Mouse (Mus musculus): ENCODE measurements around the gene Ptk7.
A peak's percentile ranks its signal among the peaks of the same experiment; 100 is the strongest.
"Not testable (repeated sequence)": the region's sequence is repeated elsewhere in the genome, so short reads cannot be mapped to it uniquely, and the experiment has no call there.

Ptk7 gene

DNA sequence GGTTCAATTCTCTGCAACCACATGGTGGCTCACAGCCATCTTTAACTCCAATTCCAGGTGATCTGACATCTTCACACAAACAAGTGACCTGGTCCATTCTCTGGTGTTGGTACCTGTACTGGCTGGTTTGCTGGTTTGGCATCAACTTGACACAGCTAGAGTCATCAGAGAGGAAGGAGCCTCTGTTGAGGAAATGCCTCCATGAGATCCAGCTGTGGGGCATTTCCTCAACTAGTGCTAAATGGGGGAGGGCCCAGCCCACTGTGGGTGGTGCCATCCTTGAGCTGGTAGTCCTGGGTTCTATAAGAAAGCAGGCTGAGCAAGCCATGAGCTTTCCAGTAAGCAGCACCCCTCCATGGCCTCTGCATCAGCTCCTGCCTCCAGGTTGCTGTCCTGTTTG, 72.0 kb downstream of the Ptk7 start:
- DNase-seq (ENCODE audit: low read depth, low spot score), result not testable (repeated sequence)

DNA sequence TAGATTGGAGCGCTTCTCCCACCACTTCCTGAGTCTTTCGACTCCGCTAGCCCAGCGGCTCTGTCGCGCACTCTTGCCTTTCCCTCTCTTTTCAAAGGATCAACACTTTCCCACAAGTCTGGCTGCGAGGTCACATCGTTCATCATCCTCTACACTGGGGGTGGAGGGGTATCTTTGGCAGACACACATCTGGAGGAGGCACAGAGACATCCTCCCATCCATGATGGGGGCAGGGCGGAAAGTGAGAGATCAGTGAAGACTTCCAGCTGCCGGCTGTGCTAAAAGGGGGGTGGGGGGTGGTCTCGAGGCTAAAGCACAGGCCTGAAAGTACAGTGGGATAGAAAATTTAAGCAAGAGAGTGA, 72.7 kb downstream of the Ptk7 start:
- no peak for DNase-seq (ENCODE audit: low read depth, low spot score)

DNA sequence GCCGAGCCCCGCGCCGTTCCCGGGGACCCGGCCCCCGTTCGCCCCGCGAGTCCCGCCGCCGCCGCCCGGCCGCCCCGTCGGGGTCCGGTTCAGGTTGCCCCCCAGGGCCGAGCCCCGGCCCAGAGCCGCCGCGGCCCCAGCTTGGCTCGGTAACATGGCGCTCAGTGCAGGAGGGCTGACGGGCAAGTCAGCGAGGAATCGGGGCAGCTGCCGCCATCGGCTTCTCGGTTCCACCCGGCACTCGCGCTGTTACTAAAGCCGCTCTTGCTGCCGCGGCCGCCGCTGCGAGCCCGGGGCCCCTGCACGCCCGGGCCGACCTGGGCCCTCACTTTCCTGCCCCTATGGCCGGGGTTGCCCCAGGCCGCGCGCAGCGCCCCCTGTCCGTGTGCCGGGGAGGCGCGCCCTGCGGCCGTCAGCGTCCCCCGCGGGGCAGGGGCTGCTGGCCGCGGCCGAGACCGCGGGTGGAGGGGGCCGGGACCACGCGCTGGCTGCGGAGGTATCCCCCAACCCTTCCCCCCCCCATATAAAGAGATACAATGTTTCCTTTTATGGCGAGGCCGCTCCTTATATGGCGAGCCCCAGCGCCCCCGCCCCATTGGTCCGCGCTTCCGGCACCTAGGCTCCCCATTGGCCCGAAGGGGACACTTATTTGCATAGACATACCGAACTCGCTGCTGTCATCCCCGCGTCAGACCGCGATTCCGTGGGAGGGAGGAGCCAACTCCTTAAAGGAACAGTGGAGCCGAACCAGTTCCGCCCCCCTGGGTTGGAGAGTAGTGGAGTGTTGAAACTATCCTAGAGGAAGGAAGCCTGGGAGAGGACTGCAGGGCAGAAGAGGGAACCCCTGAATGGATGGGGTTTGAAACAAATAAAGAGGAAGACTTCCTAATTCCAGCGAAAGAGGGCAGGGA, 73.4 kb downstream of the Ptk7 start, which contains the start of gene Srf:
Gene Srf, minus strand, starts transcription at position 503 of the 911 bp plus-strand sequence.
- peak; percentile 92 for DNase-seq (ENCODE audit: low read depth, low spot score)

DNA sequence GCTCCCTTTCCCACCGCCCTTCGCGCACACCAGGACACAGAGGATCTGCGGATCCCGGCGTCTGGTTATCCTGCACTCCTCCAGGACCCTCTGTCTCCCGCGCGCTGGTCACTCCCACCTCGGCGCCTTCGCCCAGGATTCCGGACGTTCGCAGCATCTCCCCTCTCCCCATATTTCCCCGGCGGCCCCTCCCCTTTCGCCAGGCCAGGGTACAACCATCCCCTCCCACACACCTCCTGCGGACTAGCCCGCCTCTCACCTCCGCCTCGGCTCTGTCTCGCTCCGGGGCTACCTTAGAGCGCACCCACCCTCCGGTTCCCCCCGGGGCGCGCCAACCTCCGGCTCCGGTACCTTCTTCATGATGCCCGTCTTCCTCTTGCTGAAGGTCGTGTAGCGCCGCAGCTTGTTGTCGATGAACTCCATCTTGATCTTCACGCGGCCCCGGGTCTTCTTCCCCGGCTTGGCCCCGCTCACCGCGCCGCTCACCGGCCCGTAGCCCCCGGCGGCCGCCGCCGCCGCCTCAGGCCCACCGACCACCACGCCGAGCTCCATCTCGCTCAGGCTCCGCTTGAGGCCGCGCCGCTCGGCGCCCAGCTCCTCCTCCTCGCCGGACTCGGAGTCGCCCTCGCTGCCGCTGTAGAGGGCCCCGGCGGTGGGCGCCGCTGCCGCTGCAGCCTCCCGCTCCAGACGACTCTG, 74.2 kb downstream of the Ptk7 start:
- DNase-seq (ENCODE audit: low read depth, low spot score), result no peak

DNA sequence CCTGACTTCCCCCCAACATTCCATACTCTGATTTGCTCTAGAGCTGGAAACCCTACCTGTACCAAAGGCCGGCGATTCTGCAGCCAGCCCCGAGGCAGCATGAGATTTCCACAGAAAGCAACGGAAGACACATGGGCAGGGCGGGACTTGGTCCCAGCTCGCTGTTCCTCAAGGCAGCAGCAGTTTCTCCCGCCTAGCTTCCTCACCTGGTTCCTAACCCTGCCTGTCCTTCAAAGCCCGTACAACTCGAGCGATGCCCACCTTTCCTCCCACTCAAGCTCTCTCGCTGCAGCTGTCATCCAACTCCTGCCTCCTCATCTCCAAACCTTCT, 74.7 kb downstream of the Ptk7 start:
- no peak for DNase-seq (ENCODE audit: low read depth, low spot score)

DNA sequence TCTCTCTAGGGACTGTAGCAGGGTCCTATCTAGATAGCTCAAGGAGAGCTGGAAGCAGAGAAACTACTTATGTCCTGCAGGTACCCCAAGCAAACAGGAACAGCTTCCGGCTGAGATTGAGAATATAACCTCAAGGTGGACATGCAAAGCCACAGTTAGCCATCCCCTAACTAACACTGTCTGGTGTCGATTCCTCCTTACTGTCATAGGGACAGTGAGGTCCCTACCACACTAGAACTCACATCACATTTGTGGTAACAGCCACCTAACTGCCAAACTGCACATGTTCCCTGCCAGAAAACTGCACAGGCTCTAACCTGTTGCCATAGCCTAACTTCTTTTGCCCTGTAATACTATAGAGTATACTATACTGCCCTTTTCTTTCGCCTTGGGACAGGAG, 75.4 kb downstream of the Ptk7 start:
- no peak for DNase-seq (ENCODE audit: low read depth, low spot score)

DNA sequence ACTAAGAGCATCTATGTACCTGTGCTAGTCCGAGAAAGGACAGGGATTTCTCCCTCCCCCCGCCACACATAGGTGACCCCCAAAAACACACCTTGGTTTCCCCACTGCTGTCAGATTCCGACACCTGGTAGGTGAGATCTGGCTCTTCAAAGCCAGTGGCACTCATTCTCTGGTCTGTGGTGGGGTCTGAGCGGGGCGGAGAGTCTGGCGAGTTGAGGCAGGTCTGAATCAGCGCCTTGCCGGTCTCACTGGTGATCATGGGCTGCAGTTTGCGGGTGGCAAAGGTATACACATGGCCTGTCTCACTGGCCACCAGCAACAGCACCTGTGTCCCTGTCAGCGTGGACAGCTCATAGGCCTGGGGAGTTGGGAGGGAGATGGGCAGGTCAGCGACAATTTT, 75.8 kb downstream of the Ptk7 start:
- DNase-seq (ENCODE audit: low read depth, low spot score), result no peak

DNA sequence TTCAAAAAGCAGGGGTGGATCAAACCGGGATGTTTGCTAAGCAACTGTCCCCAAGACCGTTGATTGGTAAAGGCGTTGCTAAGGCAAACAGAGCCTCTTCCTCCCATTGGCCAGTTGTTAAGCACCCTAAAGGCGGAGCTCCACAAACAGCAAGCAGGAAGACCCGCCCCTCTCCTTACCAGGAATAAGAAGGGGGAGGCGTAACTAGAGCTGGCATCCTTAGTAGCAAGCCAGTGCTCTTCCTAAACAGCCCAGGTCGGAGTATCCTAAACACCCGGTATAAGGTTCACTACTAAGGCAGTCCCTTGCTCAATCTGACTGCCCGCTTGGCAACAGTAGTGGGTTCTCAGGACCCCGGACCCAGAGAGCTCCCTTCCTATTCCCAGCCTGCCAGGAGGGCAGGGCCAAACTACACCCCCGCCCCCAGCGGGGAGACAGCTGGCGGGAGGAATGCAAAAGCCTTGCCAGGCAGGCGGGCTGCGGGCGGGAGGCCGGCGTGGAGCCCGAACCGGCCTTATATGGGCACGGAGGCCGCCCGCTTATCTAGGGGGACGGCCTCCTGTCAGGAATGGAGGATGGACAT, 76.4 kb downstream of the Ptk7 start:
- peak; percentile 88 for DNase-seq (ENCODE audit: low read depth, low spot score)

DNA sequence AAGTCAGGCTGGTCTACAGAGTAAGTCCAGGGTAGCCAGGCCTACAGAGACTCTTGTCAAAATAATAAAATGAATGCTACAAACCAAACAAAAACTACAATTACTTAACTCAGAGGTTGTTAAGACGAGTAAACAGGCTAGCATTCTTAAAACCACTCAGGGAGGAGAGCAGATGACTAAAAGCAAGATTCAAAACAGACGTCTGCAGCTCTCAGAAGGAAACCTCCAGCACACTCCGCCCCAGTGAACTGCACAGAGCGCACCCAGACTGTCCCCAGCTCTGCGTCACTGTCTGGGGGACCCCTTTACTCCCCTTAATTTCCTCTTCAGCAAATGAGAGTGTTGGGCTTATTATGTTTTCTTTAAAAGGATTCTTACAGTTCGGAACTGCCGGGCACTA, 77.2 kb downstream of the Ptk7 start:
- no peak for DNase-seq (ENCODE audit: low read depth, low spot score)

DNA sequence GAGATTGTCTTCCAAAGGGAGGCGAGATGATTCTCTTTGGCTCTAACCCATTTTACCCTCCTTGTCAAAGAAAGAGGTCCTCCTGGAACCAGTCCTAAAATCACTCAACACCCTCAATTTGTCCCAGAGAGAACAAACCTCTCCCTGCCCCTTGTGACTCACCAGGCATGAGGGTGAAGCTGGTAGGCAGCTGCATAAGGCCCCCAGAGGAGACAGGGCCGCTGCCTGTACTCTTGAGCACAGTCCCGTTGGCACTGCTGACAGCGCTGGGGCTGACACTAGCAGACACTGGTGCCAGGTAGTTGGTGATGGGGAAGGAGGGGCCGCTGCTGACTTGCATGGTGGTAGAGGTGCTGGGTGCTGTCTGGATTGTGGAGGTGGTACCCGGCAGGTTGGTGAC, 77.9 kb downstream of the Ptk7 start:
- no peak for DNase-seq (ENCODE audit: low read depth, low spot score)

DNA sequence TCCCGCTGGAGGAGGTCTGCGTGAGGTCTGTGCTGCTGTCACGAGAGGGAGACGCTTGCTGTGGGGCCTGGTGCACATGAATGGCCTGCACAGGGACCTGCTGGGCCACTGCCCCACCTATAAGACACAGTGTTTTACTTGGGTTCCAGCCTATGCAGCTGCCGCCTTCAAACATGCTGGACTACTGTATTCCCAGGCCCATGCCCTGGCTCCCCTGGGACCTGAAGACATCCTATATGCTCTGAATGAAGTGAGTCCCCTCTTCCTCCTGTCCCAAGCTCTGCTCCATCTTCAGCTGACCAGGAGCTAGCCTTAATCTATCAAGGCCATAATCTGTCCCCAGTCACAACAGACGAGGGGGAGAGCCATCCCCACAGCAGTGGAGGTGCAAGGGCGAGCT, 78.4 kb downstream of the Ptk7 start:
- no peak for DNase-seq (ENCODE audit: low read depth, low spot score)

DNA sequence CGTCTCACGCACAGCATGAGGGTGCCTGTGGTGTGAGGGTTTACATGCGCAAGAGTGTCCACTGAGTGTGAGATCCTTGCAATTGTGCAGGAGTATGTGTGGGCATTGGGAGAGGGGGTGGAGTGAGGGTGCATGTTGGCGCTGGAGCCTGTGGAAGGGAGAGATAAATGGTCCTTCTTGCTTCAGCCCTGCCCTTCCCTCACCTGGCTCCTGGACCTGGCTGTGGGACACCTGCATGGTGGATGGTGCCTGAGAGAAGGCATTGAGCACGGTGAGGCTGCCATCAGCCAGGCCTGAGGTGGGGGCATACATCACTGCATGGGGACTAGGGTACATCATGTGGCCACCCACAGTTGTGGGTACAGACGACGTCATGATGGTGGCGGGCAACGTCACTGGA, 79.7 kb downstream of the Ptk7 start:
- no peak for DNase-seq (ENCODE audit: low read depth, low spot score)

DNA sequence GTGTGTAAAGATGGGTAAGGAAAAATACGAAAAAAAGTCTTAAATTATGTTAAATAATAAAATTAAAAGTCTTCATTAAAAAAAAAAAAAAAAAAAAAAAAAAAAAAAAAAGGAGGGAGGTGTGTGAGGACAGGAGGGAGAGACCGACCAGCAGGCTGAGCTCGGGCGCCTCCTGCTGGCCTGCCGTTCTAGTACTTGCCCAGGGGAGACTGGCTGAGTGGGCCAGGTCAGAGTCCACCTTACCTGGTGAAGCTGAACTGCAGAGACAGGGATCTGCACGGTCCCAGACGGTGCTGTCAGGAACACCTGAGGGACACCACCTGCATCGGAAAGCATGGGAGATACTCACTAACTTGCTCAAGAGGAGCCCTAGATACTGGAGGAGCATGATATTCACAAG, 80.1 kb downstream of the Ptk7 start:
- DNase-seq (ENCODE audit: low read depth, low spot score), result no peak

DNA sequence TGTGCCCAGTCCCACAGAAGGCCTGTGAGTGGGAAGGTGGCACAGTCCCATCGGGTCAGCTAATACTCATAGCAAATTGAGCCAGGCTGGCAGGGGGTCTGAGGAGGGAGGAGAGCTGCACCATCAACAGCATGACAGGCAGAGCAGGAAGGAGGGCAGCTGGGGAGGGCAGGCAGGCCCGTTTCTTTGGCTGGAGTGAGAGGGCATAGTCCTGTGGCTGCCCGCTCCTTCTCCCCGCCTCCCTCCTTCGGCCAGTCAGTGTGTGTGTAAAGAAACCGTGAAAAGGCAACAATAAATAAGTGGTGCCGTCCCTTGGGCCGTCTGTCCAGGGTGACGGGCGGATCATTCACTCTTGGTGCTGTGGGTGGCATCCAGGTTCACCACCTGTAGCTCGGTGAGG, 80.6 kb downstream of the Ptk7 start:
- DNase-seq (ENCODE audit: low read depth, low spot score), result no peak

DNA sequence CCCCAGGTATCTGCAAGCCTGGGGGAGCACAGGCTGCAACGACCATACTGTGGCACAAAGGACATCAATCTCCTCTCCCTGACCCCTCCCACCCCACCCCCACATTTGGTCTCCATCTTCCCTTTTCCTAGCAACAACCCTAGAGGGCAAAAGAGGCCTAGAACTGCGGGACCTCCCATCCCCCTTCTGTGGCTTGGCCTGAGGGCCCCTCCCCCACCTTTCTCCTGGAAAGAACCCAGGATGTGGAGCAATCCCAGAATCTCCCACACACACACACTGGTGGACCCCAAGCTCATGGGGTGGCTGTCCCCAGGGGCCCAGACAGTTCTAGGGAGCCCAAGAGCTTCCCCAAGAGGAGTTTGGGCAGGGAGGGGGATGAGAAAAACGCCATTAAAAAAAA, 81.4 kb downstream of the Ptk7 start:
- no peak for DNase-seq (ENCODE audit: low read depth, low spot score)

DNA sequence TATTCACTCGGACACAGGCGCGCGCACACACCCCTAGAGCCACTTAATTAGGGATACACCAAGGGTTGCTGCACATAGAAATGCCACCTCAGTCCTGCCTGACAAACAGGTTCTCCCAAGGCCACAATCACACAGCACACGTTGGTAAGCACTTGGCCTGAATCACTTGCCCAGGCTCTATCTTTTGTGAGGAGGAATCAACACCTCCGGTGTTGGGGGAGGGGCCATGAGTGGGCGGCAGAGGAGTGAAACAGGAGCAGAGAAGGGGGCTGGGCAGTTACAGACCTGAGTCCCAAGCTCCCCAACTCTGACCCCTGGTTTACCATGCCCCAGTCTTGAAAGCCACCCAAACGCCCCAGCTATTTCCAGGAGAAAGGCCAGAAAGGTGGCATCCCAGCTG, 82.3 kb downstream of the Ptk7 start:
- no peak for DNase-seq (ENCODE audit: low read depth, low spot score)

DNA sequence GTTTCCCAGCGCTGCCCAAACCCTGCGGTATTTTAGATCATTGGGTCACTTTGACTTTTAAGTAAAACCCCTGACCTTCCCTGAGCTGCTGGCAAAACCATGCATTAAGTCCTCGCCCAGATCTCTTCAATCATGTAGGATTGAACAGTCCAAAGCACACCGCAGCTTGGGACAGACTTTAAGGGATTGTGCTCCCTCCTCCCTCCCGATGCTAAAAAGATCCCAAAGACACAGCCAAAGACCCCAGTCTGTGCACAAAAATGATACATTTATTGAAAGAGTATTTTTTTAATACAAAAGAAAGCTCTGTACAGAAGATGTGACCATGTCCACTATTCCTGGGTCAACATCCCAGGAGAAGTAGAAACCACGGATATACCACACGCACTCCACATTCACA, 82.7 kb downstream of the Ptk7 start:
- DNase-seq (ENCODE audit: low read depth, low spot score), result no peak

DNA sequence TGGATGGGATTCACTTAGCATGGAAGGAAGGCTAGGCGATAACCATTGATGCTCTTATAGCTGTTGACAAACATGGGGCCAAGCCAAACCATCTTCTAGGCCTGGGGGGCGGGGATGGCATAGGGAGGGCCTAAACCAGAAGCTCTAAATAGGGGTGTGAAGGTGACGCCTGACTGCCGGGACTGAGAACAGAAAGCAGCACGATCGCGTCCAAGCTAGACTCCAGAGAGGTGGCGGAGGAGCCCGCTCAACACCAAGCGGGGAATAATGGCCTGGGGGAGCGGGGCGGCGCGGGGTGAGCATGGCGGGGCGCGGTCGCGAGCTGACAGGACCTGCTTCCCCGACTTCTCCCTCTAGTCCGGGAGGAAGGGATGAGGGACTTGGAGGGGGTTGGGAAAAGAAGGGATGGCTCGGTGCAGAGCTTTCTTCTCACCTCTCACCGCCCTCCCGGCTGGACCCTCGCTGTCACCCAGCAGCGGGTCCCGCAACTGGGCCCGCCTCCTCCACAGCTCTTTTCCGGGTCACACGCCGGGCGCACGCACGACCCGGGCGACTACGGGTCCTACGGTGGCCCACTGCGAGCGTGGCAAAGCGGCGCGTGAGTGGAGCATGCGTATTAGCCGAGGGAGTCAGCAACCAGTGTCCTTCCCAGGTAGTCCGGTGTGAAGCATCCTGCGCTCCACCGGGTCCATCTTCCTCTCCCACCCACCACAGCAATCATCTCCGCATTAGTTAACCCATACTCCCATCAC, 83.3 kb downstream of the Ptk7 start, which contains the start of gene Cul9:
Gene Cul9, minus strand, starts transcription at position 576 of the 752 bp plus-strand sequence.
- DNase-seq (ENCODE audit: low read depth, low spot score), result peak; percentile 74

DNA sequence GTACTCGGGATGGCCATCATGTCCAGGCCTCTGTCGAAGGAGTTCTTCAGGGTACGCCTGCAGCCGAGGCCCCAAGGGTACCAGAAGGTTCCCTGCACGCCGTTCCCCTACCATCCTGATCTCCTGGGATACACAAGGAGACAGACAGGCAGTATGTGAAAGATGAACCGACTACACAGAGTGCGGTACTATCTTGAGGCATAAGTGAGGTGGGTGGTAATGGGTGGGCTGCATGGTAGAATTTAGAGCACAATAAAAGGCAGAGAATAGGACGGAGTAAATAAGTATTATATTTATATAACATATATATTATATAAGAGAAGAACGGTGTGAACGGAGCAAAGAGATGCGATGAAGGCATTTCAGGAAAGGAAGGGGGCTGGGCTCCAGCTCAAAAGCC, 85.6 kb downstream of the Ptk7 start:
- DNase-seq (ENCODE audit: low read depth, low spot score), result no peak

DNA sequence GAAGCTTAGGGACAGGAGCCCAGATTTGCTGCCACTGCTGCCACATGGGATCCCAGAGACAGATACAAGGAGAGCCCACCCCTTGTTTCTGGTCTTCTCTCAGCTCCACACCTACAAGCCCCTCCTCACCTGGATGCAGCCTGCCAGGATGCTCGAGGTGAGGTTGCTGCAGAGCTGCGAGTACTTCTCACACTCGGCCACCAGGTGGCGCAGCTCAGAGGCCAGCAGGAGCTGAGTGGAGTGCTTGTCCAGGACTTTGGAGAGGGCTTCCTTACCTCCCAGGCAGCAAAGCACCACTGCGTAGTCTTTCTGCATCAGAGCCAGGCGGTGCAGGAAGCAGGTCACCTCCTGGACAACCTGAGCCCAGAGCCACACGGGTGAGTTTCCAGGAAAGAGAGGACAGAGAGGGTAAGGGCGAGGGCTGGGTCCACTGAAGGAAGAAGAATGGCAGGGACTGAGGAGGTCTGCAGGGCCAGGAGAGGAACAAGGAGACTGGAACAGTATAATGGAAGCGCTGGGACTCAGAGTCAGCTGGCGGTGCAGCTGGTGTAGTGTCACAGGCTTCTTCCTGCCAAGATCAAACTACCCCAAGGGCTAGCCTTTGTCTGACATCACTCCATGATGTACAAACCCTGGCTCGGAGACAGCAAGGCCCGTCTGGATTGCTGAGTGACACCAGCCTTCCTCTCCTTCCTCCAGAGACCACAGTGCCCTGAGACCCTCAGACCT, 103.6 kb downstream of the Ptk7 start:
- DNase-seq (ENCODE audit: low read depth, low spot score), result peak; percentile 66

DNA sequence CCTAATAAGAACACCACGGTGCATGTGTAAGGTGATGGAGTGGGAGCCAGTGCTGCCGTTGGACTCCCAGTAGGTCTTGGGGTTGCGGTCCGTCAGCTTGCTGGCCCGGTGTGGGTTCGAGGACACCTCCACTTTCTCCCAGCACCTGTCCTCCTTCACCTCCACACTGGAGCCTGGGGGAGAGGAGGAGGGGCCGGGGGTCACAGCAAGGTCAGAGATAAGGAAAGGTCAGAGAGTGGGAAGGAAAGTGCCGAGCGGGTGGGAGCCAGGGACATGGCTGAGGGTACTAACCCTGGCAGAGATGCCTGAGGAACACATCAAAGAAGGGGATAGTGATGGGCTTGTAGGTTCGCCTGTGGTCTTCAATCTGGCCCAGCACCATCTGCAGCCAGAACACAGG, 104.2 kb downstream of the Ptk7 start:
- no peak for DNase-seq (ENCODE audit: low read depth, low spot score)
